Mouse (Mus musculus) intestine, embryonic 15.5 days (tissue): ENCODE data around the gene Cd28. TPM values are rescaled to one million over a fixed set of nuclear protein-coding genes. Genes with fewer than 3 reads are reported as not detected.
A peak's percentile ranks its signal among the peaks of the same experiment; 100 is the strongest.

Experiments used
- ATAC-seq: fragments of 200-750 bp; cut with Nextera tagmentation; 2 replicates; pipeline ENCODE4 v1.8.0; 2017; ENCODE audit warnings: moderate TSS enrichment, moderate library complexity
- H3K27ac ChIP-seq: fragments of 300-500 bp; sonication (generic); 2 replicates; pipeline ENCODE4 v1.5.1; 2015; ENCODE audit warnings: mild to moderate bottlenecking, inconsistent platforms
- H3K27me3 ChIP-seq: fragments of 300-500 bp; sonication (generic); replicated peaks from 2 replicates; pipeline ENCODE4 v1.6.1; 2015; ENCODE audit warnings: inconsistent platforms
- H3K36me3 ChIP-seq: fragments of 300-500 bp; sonication (generic); 2 replicates; pipeline ENCODE4 v1.6.1; 2015; ENCODE audit warnings: inconsistent platforms
- H3K4me1 ChIP-seq: fragments of 300-500 bp; sonication (generic); replicated peaks from 2 replicates; pipeline ENCODE4 v1.6.1; 2015; ENCODE audit warnings: inconsistent platforms
- H3K4me2 ChIP-seq: fragments of 300-500 bp; sonication (generic); replicated peaks from 2 replicates; pipeline ENCODE4 v1.6.1; 2015; ENCODE audit warnings: mild to moderate bottlenecking, inconsistent platforms
- H3K4me3 ChIP-seq: fragments of 300-500 bp; sonication (generic); replicated peaks from 2 replicates; pipeline ENCODE4 v1.5.1; 2015; ENCODE audit warnings: inconsistent platforms
- H3K9ac ChIP-seq: fragments of 300-500 bp; sonication (generic); 2 replicates; pipeline ENCODE4 v1.6.1; 2015; ENCODE audit warnings: inconsistent platforms
- H3K9me3 ChIP-seq: fragments of 300-500 bp; sonication (generic); 2 replicates; pipeline ENCODE4 v1.6.1; 2016; ENCODE audit warnings: inconsistent platforms
- WGBS: fragments of 180-500 bp; shearing (Covaris S2); methylation state at CpG from one replicate; pipeline ENCODE4 v1.1.7; 2015; 5-methylcytosine and 5-hydroxymethylcytosine counted together
- polyA plus RNA-seq: library from polyadenylated mRNA; unstranded; fragments of >200 nt; fragmentation: Nextera tagmentation; extraction: Ambion mirVana; gene quantifications from 2 replicates; pipeline ENCODE4 v1.2.1, GENCODE M21; 2015

Gene Cd28
- polyA plus RNA-seq, 1 experiment from 2014 or later, result 0.25 TPM

- no peak for ATAC-seq
- Histone ChIP-seq H3K27ac (no peak overlapping the region), H3K4me1 (0 out of 2 replicates have a peak, but pooled peaks cover 3% of the 10 kb centered on the region), H3K9me3 (no peaks in the 10 kb centered on the region), H3K9ac (no peak overlapping the region), H3K4me3 (no peak overlapping the region), H3K36me3 (no peaks in the 10 kb centered on the region), H3K4me2 (no peak overlapping the region), H3K27me3 (no peaks in the 10 kb centered on the region)
- WGBS, result 86% methylated on average over 4 of the region's 4 CpGs
Observed at GRCm38 (mm10) chr1:60776166-60776565, 59.6 kb downstream of the Cd28 start.

DNA sequence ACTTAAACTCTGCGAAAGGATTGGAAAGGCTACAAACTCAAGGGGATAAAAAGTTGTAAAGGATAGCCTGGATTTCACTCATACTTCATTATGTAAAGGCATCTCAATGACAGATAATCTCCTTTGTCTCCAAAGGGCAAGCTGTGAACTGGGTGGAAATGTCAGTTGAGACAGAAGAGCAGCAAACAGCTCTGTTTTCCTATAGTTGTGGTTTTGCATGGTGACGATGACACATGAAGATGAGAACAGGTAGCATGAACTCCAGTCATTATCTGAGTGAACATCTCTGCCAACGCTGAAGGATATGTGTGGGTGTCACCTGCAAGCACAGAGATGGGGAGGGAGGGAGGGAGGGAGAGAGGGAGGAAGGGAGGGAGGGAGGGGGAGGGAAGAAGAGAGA is 60.3 kb downstream of the Cd28 start:
- no peak for ATAC-seq

DNA sequence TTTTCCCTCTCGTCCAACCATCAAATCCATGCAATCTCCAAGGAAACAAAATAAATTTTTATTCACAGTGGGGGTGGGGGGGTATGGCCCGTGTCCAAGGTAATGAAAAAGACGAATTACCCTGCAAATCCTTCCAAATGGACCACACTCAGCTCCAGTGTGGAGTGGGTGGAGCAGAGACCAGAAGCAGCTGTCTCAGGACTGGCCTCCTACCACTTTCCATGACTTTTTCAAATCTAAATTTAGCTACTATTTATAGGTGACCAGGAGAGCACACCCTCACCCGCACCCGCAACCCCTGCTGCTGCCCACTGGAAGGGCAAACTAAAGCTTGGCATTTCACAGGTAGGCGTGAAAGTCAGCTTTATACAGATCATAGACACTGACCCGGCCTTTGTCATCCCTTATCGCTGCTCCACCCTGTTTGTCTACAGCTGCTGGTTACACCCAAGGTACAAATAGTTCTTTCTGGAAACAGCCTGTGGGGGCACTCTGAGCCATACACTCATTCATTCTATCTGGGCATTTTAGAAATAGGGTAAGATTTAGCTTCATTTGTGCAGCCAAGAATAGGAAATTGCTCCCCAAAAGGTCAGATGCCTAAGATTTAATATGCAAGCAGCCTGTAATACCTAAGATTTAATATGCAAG is 62.0 kb downstream of the Cd28 start:
- Histone ChIP-seq H3K4me3 (no peak overlapping the region), H3K9ac (no peak overlapping the region), H3K4me1 (0 out of 2 replicates have a peak, but pooled peaks cover 3% of the 10 kb centered on the region), H3K27me3 (no peaks in the 10 kb centered on the region), H3K36me3 (no peaks in the 10 kb centered on the region), H3K9me3 (no peaks in the 10 kb centered on the region), H3K27ac (0 out of 2 replicates have a peak overlapping the region, but pooled peaks have one; percentile 36), H3K4me2 (no peak overlapping the region)
- 57% methylated on average over 8 of the region's 8 CpGs for WGBS
- ATAC-seq, result peak; percentile 43

More for the DNA sequence above, 60.3 kb downstream of the Cd28 start:
- no peaks in the 10 kb centered on the region for H3K36me3 ChIP-seq
- WGBS, result 77% methylated on average over 3 of the region's 3 CpGs
- no peak overlapping the region for H3K27ac ChIP-seq
- H3K27me3 ChIP-seq, result no peaks in the 10 kb centered on the region
- no peak overlapping the region for H3K4me2 ChIP-seq
- H3K9me3 ChIP-seq, result no peaks in the 10 kb centered on the region
- H3K9ac ChIP-seq, result no peak overlapping the region
- 0 out of 2 replicates have a peak, but pooled peaks cover 3% of the 10 kb centered on the region for H3K4me1 ChIP-seq
- no peak overlapping the region for H3K4me3 ChIP-seq

GRCm38 (mm10) chr1:60779176-60779575 is 62.6 kb downstream of the Cd28 start:
- no peaks in the 10 kb centered on the region for H3K9me3 ChIP-seq
- WGBS, result 78% methylated on average over 2 of the region's 2 CpGs
- H3K27me3 ChIP-seq, result no peaks in the 10 kb centered on the region
- 0 out of 2 replicates have a peak, but pooled peaks cover 3% of the 10 kb centered on the region for H3K4me1 ChIP-seq
- no peak overlapping the region for H3K4me2 ChIP-seq
- H3K36me3 ChIP-seq, result no peaks in the 10 kb centered on the region
- no peak overlapping the region for H3K27ac ChIP-seq
- H3K9ac ChIP-seq, result no peak overlapping the region
- ATAC-seq, result no peak
- H3K4me3 ChIP-seq, result no peak overlapping the region

DNA sequence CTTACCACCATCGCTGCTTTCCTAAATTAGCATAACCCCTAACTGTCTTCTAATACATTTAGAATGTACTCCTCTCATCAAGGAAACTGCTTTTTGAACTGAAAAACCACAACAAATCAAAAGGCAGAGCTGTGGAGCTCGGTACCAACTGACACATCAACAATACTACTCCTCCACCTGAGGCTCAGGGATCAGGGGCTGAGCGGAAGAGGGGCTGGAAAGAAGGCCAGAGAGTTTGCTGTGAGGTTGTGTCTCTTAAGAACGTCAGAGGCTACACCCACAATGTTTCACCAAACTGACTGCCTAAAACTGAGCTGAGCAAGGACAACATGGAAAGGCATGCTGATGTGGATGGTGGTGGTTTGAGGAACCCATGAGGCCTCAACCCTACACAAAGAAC is 65.1 kb downstream of the Cd28 start:
- H3K27me3 ChIP-seq, result no peaks in the 10 kb centered on the region
- H3K36me3 ChIP-seq, result no peaks in the 10 kb centered on the region
- H3K27ac ChIP-seq, result no peak overlapping the region
- no peaks in the 10 kb centered on the region for H3K9me3 ChIP-seq
- H3K4me2 ChIP-seq, result no peak overlapping the region
- 85% methylated on average over 4 of the region's 4 CpGs for WGBS
- H3K4me1 ChIP-seq, result 0 out of 2 replicates have a peak, but pooled peaks cover 3% of the 10 kb centered on the region
- H3K4me3 ChIP-seq, result no peak overlapping the region
- no peak for ATAC-seq
- no peak overlapping the region for H3K9ac ChIP-seq

DNA sequence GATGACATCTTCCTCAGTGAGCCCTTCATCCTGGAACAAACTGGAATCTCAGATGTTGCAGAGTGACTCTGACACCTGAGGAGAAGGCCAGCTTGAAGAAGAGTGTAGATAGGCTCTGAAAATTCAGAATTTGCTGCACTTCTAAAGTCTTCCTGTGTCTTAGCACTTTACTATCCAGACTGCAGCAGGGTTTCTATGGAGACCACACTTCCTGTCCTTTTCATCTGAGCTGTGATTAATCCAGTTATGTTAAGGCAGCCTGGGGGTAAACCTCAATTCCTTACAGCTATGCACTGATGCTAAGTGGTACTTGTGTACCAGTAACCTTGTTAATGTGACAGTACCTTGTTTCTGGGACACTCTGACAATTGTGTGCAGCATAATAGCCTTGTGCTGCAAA is 77.1 kb downstream of the Cd28 start:
- ATAC-seq, result no peak
- Histone ChIP-seq H3K4me2 (no peak overlapping the region), H3K9ac (no peak overlapping the region), H3K4me3 (no peak overlapping the region), H3K9me3 (no peaks in the 10 kb centered on the region), H3K36me3 (no peaks in the 10 kb centered on the region), H3K27ac (no peak overlapping the region), H3K4me1 (no peaks in the 10 kb centered on the region), H3K27me3 (no peaks in the 10 kb centered on the region)

DNA sequence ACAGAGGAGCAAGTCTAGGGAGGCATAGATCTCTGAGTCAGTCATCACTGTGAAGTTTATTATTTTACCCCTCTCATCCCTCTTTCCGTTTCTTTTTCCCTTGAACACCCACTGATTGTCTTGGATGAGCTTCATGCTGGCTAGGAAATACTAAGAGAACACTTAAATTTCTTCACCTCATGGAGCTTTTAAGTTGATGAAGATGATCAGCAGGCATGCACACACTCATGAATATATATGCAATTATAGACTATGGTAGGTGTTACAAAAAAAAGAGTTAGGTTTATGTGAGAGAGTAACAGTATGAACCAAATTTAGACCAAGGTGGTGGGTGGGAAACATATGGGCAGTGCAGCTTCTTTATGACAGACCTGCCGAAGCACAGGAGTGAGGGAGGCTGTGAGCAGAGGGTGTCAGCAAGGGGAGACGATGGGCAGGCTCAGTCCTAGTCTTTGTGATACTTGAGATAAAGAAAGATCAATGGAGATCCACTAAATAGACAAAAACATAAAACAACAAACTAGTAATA is 79.1 kb downstream of the Cd28 start:
- no peak for ATAC-seq
- Histone ChIP-seq H3K27me3 (no peaks in the 10 kb centered on the region), H3K27ac (no peak overlapping the region), H3K4me3 (no peak overlapping the region), H3K36me3 (no peaks in the 10 kb centered on the region), H3K9me3 (no peaks in the 10 kb centered on the region), H3K9ac (no peak overlapping the region), H3K4me1 (no peaks in the 10 kb centered on the region), H3K4me2 (no peak overlapping the region)
- WGBS, result 61% methylated on average over 3 of the region's 3 CpGs

GRCm38 (mm10) chr1:60799795-60800345 is 83.3 kb downstream of the Cd28 start:
- Histone ChIP-seq H3K4me3 (no peak overlapping the region), H3K36me3 (no peaks in the 10 kb centered on the region), H3K27me3 (no peaks in the 10 kb centered on the region), H3K9ac (no peak overlapping the region), H3K4me1 (no peaks in the 10 kb centered on the region), H3K4me2 (no peak overlapping the region), H3K9me3 (no peaks in the 10 kb centered on the region), H3K27ac (no peak overlapping the region)
- WGBS, result 24% methylated on average over 1 of the region's 1 CpGs
- no peak for ATAC-seq

GRCm38 (mm10) chr1:60801210-60801671 is 84.6 kb downstream of the Cd28 start:
- H3K27ac ChIP-seq, result no peak overlapping the region
- WGBS, result 90% methylated on average over 4 of the region's 4 CpGs
- no peak overlapping the region for H3K4me3 ChIP-seq
- H3K4me2 ChIP-seq, result no peak overlapping the region
- ATAC-seq, result no peak
- no peak overlapping the region for H3K9ac ChIP-seq
- no peaks in the 10 kb centered on the region for H3K9me3 ChIP-seq
- no peaks in the 10 kb centered on the region for H3K36me3 ChIP-seq
- no peaks in the 10 kb centered on the region for H3K4me1 ChIP-seq
- no peaks in the 10 kb centered on the region for H3K27me3 ChIP-seq

GRCm38 (mm10) chr1:60803128-60803824 is 86.7 kb downstream of the Cd28 start:
- H3K27me3 ChIP-seq, result no peaks in the 10 kb centered on the region
- H3K4me1 ChIP-seq, result no peaks in the 10 kb centered on the region
- no peak for ATAC-seq

GRCm38 (mm10) chr1:60803825-60804696 is 87.5 kb downstream of the Cd28 start:
- H3K27ac ChIP-seq, result no peak overlapping the region
- no peak overlapping the region for H3K4me3 ChIP-seq
- no peaks in the 10 kb centered on the region for H3K36me3 ChIP-seq
- H3K4me2 ChIP-seq, result no peak overlapping the region
- H3K4me1 ChIP-seq, result no peaks in the 10 kb centered on the region
- WGBS, result 89% methylated on average over 6 of the region's 6 CpGs
- no peaks in the 10 kb centered on the region for H3K27me3 ChIP-seq
- H3K9me3 ChIP-seq, result no peaks in the 10 kb centered on the region
- no peak for ATAC-seq
- H3K9ac ChIP-seq, result no peak overlapping the region

More at GRCm38 (mm10) chr1:60803128-60803824, 86.7 kb downstream of the Cd28 start:
- H3K9me3 ChIP-seq, result no peaks in the 10 kb centered on the region
- no peaks in the 10 kb centered on the region for H3K36me3 ChIP-seq
- H3K4me2 ChIP-seq, result no peak overlapping the region
- H3K27ac ChIP-seq, result no peak overlapping the region
- WGBS, result 85% methylated on average over 4 of the region's 4 CpGs
- no peak overlapping the region for H3K4me3 ChIP-seq
- no peak overlapping the region for H3K9ac ChIP-seq

DNA sequence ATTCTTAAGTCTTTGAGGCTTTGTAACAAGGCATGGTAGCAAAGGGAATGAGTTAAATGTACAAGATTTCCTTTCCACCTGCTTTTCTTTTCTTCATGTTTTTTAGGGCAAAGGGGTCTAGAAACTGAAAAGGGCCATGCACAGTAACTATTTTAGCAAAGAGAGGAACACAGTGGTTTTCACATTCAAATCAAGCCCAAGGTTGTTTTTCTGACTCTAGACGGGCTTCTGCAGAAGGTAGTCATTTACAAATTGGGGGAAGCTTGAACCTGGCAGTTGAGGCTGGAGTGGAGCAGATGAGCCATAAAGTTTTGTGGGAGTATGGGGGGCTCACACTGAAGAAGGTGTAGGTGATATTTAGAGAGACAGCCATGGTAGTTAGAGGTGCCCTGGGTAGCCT is 88.6 kb downstream of the Cd28 start:
- 76% methylated on average over 1 of the region's 1 CpGs for WGBS
- no peaks in the 10 kb centered on the region for H3K27me3 ChIP-seq
- no peak overlapping the region for H3K9ac ChIP-seq
- ATAC-seq, result no peak
- no peaks in the 10 kb centered on the region for H3K36me3 ChIP-seq
- no peak overlapping the region for H3K4me2 ChIP-seq
- no peak overlapping the region for H3K27ac ChIP-seq
- no peaks in the 10 kb centered on the region for H3K9me3 ChIP-seq
- H3K4me1 ChIP-seq, result no peaks in the 10 kb centered on the region
- no peak overlapping the region for H3K4me3 ChIP-seq
